21 mouse cellular contexts compared by ENCODE assay signal in the genomic region with DNA sequence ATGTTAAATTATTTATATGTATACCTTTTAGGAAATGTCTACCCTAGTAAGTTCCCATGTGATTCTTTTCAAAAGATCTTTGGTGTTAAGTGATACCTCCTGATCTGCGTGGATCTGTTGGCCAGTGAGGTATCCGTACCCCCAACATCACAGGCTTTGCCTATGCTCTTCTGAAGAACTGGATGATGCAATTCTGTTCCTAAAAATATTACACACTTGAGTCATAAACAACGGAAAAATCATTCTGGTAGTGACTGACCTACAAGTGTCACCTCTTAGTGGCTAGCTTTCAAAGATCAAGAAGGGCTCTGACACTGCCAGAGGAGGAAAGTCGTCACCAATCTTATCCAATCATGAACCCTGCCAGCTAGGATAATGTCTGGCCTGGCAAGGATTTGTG. TPM values are rescaled to one million over a fixed set of nuclear protein-coding genes. Genes with fewer than 3 reads are reported as not detected.
DNase-seq lines count a peak whose midpoint lies in the region; TF ChIP-seq lines count a peak whose summit lies in the region.
"Had no signal": no experiment of that assay in that cellular context is flagged by ENCODE, and none has a peak within 500 bp of the region (broad histone marks: within the 10 kb centered on the region; RNA-seq: fewer than 3 reads in every experiment).

No protein-coding gene starts in this region.

- H3K79me2 ChIP-seq in C2C12 (ENCODE audit: control insufficient read depth, insufficient read depth) (no peaks in the 10 kb centered on the region), myocyte (ENCODE audit: control insufficient read depth, insufficient read depth) (no peaks in the 10 kb centered on the region)

- H3K79me3 ChIP-seq in C2C12 (ENCODE audit: low read depth): no peaks in the 10 kb centered on the region

- H3K36me3 ChIP-seq in C2C12 (ENCODE audit: control insufficient read depth, insufficient read depth) (no peaks in the 10 kb centered on the region), myocyte (ENCODE audit: control insufficient read depth, insufficient read depth) (no peaks in the 10 kb centered on the region)
- H3K36me3 ChIP-seq: G1E had no signal

- TF ChIP-seq CTCF in C2C12 (IDR thresholded peaks at IDR 0.05; ENCODE audit: control insufficient read depth, insufficient read depth, insufficient read length): no peak

- H3K27me3 ChIP-seq in C2C12 (ENCODE audit: control insufficient read depth, insufficient read depth, insufficient read length): no peaks in the 10 kb centered on the region
- H3K27me3 ChIP-seq in myocyte (ENCODE audit: control insufficient read depth, insufficient read depth, insufficient read length): no peaks in the 10 kb centered on the region
- H3K27me3 ChIP-seq: CH12.LX, Patski had no signal

- H3K4me3 ChIP-seq in C2C12 (ENCODE audit: insufficient read depth, poor library complexity, severe bottlenecking): no peak overlapping the region
- H3K4me3 ChIP-seq in myocyte: no peak overlapping the region

- DNase-seq in 416B (ENCODE audit: low read depth): peak; percentile 55
- no peak for DNase-seq in kidney, postnatal 4 days
- DNase-seq in spleen, adult 18-20 months: no peak
- DNase-seq in adrenal gland, postnatal 36 days: no peak
- DNase-seq: adrenal gland, adult 2 months; adrenal gland, adult 8-10 months; adrenal gland, postnatal 10 days; adrenal gland, postnatal 14 days; adrenal gland, postnatal 25 days; B cell, adult 2 months; cerebellum, adult 11 months; cerebellum, adult 11-12 months; cerebellum, adult 18-20 months; cerebellum, adult 2 months; cerebellum, adult 8-10 months; cerebellum, adult 9-10 months had no signal

- no peak overlapping the region for H3K4me2 ChIP-seq in myocyte (ENCODE audit: low read depth)

- H3ac ChIP-seq in C2C12 (ENCODE audit: control insufficient read depth, insufficient read length, low read depth) (no peak overlapping the region), myocyte (ENCODE audit: control insufficient read depth, insufficient read length) (no peak overlapping the region)

- TF ChIP-seq POLR2A in myocyte (IDR thresholded peaks at IDR 0.05; ENCODE audit: insufficient read length, low read depth): no peak

TF ChIP-seq in C2C12, 6 proteins besides CTCF, POLR2A, EP300 and RAD21:
- TF ChIP-seq USF1 (IDR thresholded peaks at IDR 0.05; ENCODE audit: low read depth) (no peak), CEBPB (IDR thresholded peaks at IDR 0.05; ENCODE audit: low read depth) (peak; percentile 26)

TF ChIP-seq in myocyte, 11 proteins besides CTCF, POLR2A, EP300 and RAD21:
- no peak for TF ChIP-seq SRF (IDR thresholded peaks at IDR 0.05; ENCODE audit: control insufficient read depth, insufficient read length, low read depth)
- peak; percentile 62; the same call in 1 of the 2 replicates for TF ChIP-seq CEBPB (IDR thresholded peaks at IDR 0.05; ENCODE audit: insufficient read depth, poor library complexity, severe bottlenecking)
- TF ChIP-seq TCF3 (IDR thresholded peaks at IDR 0.05; ENCODE audit: insufficient read length, low read depth): no peak

RNA-seq across cellular contexts. Expression of a gene that starts 58.6 kb away (rescaled TPM):
- 87.0 TPM for polyA plus RNA-seq in C2C12 (2012; fragmentation: generic; extraction: Trizol)
- polyA plus RNA-seq in myocyte (2012; fragmentation: generic; extraction: Trizol): 30.0 TPM
- total RNA-seq in adrenal gland, postnatal 36 days (2021): 10 to 100 TPM; 34.4 to 46.9 TPM
- total RNA-seq: CH12.LX had no signal
- polyA plus RNA-seq: G1E had no signal
